Mouse (Mus musculus) ES-E14 (cell line): ENCODE measurements around the gene Emc3.

Experiments
- HCFC1 ChIP-seq: IDR thresholded peaks from 2 replicates; pipeline ENCODE4 v1.6.1; 2012; ENCODE audit warnings: low read length, inconsistent platforms, borderline replicate concordance; ENCODE audit not compliant: insufficient read depth
- MAFK ChIP-seq: IDR thresholded peaks from 2 replicates; pipeline ENCODE4 v1.6.1; 2014; ENCODE audit warnings: mild to moderate bottlenecking, low read depth, low read length, inconsistent platforms; ENCODE audit not compliant: insufficient read depth
- ZNF384 ChIP-seq: IDR thresholded peaks from 2 replicates; pipeline ENCODE4 v1.6.1; 2012; ENCODE audit warnings: low read depth, low read length, inconsistent platforms

DNA sequence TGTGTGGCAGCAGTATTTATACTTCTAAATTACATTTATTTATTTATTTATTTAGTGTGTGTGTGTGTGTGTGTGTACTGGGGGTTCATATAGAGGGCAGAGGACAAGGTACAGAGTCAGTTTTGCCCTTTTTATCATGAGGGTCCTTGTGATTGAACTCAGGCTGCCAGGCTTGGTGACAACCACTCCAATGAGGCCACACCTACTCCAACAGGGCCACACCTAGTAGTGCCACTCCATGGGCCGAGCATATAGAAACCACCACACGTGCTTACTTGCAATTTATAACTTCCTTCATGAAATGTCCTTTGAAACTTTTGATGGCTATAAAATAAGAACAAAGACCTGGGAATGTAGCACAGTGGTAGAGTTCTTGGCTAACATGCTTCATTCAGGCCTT lies 58.2 kb downstream of the Emc3 start:
- no peak for TF ChIP-seq ZNF384
- no peak for TF ChIP-seq HCFC1
- TF ChIP-seq MAFK: no peak
